Mouse (Mus musculus) Muller cell, postnatal 12 days (primary cell): ENCODE results near the gene Zbtb20.

Experiments
- DNase-seq: peaks from one replicate; pipeline ENCODE4 v3.0.0-alpha.2; 2015; ENCODE audit errors: inconsistent ontology term

The Zbtb20 gene

GRCm38 (mm10) chr16:43482125-43482524 is 606.4 kb downstream of the Zbtb20 start:
- no peak for DNase-seq

GRCm38 (mm10) chr16:43482738-43483137 is 607.1 kb downstream of the Zbtb20 start:
- DNase-seq: no peak

- DNase-seq: no peak
Observed at GRCm38 (mm10) chr16:43484400-43484799, 608.7 kb downstream of the Zbtb20 start.

- no peak for DNase-seq
Observed at GRCm38 (mm10) chr16:43489362-43489761, 613.7 kb downstream of the Zbtb20 start.

GRCm38 (mm10) chr16:43489984-43490383 is 614.3 kb downstream of the Zbtb20 start:
- DNase-seq: no peak

- DNase-seq: no peak
Observed at GRCm38 (mm10) chr16:43492863-43493262, 617.2 kb downstream of the Zbtb20 start.

- DNase-seq: no peak
Observed at GRCm38 (mm10) chr16:43493596-43494385, 618.1 kb downstream of the Zbtb20 start.

GRCm38 (mm10) chr16:43495175-43495818 is 619.6 kb downstream of the Zbtb20 start:
- DNase-seq: no peak

GRCm38 (mm10) chr16:43497093-43497492 is 621.4 kb downstream of the Zbtb20 start:
- no peak for DNase-seq

- DNase-seq: peak; percentile 65
Observed at GRCm38 (mm10) chr16:43500132-43500853, 624.6 kb downstream of the Zbtb20 start.

GRCm38 (mm10) chr16:43501284-43501683 is 625.6 kb downstream of the Zbtb20 start:
- peak; percentile 43 for DNase-seq

- no peak for DNase-seq
Observed at GRCm38 (mm10) chr16:43502339-43503009, 626.8 kb downstream of the Zbtb20 start.

- DNase-seq: peak; percentile 88
Observed at GRCm38 (mm10) chr16:43503010-43503635, 627.4 kb downstream of the Zbtb20 start.

- DNase-seq: peak; percentile 68
Observed at GRCm38 (mm10) chr16:43503636-43504010, 627.9 kb downstream of the Zbtb20 start.

- DNase-seq: peak; percentile 95
Observed at GRCm38 (mm10) chr16:43504151-43504550, 628.5 kb downstream of the Zbtb20 start.

- no peak for DNase-seq
Observed at GRCm38 (mm10) chr16:43504556-43504955, 628.9 kb downstream of the Zbtb20 start.

GRCm38 (mm10) chr16:43505314-43505950 is 629.8 kb downstream of the Zbtb20 start:
- DNase-seq: peak; percentile 32

GRCm38 (mm10) chr16:43506189-43506751 is 630.6 kb downstream of the Zbtb20 start:
- peak; percentile 47 for DNase-seq

GRCm38 (mm10) chr16:43506771-43507405 is 631.2 kb downstream of the Zbtb20 start:
- no peak for DNase-seq
